Mouse (Mus musculus) layer of hippocampus, adult 8-10 months (tissue): ENCODE measurements around the gene Ppm1j. TPM values are rescaled to one million over a fixed set of nuclear protein-coding genes. Genes with fewer than 3 reads are reported as not detected.
"Not testable (repeated sequence)": the region's sequence is repeated elsewhere in the genome, so short reads cannot be mapped to it uniquely, and the experiment has no call there.

Experiments used
- DNase-seq, 2 experiments: peaks; one replicate each; pipeline ENCODE4 v3.0.0; 2022; ENCODE audit warnings: low spot score in 2 of 2
- total RNA-seq, 4 experiments: library from RNA; stranded (reverse); gene quantifications; 2 replicates each; pipeline ENCODE4 v1.2.4; 2022

The Ppm1j gene
- total RNA-seq, 4 experiments from 2014 or later: 0.35 to 1.4 (median 0.36) TPM; not detected in 1

DNA sequence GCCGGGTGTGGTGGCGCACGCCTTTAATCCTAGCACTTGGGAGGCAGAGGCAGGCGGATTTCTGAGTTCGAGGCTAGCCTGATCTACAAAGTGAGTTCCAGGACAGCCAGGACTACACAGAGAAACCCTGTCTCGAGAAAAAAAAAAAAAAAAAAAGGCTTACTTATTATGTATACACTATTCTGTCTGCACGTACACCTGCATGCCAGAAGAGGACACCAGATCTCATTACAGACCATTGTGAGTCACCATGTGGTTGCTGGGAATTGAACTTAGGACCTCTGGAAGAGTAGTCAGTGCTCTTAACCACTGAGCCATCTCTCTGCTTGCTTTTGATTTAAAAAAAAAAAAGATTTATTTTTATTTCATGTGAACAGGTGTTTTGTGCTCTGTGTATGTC lies 32.4 kb downstream of the Ppm1j start:
- DNase-seq: not testable (repeated sequence)

DNA sequence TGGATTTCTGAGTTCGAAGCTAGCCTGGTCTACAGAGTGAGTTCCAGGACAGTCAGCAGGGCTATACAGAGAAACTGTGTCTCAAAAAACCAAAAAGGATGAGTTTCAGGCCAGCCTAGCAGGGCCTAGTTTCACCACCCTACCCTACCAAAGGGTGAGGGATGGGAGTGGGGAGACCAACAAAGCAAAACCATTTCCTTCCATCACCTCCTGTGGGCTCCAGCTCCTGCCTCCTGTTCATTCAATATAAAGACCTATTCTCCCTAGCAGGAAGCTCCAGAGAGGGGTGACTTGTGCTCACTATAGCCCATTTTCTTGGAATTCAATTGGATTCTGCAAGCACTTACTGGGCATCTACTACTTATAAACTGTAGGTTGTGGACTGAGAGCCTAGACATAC lies 33.9 kb downstream of the Ppm1j start:
- no peak for DNase-seq

DNA sequence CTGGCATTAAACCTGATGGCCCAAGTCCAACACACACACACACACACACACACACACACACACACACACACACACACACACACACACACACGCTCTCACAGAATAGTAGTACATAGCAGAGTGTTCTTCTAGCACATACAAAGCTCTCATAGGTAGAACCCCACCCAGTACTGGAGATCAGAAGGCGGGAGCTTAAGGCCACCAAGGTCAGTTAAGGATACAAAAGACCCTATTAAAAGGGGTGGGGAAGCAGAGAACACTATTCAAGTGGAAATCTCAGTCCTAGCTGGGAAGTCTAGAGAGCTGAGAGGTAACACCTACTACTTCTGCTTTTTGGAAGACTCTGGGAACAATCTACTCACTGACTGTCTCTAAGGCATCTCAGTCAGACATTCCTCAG lies 34.5 kb downstream of the Ppm1j start:
- DNase-seq: no peak

DNA sequence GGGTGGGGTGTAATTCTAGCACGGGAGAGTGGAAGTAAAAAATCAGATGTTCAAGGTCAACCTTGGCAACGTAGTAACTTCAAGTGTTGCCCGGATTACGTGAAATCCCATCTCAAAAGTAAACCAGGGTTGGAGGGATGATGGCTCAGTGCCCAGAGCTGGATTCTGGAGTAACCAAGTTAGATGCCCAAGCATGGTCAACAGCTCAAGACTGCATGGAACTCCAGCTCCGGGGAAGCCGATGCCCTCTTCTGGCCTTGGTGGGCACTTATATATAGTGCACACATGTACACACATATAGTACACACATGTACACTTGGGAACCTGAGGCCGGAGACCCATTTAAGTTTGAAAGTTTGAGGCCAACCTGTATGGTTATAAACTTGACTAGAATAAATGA lies 35.3 kb downstream of the Ppm1j start:
- no peak for DNase-seq

DNA sequence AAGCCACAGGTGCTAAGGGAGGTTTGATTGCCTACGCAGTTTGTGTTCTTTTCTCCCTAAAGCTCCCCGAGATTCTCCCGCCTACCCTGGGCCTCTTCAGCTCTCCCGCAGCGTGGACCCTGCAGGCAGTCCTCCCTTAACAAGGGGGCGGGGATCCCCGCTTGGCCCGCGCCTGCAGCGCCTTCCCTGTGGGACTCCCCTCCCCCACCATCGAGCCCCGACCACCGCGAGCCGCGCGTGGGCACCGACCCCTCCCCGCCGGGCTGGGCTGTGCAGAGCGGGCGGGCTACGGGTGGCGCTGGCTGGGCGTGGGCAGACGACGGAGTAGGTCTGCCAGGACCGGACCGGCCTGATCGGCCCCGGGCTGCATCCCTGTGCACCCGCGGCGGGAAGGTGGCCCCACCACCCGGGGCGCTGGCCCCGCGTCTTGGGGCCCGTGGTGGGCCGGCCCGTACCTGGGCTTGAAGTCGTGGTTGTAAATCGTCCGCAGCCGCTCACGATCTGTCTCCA lies 36.7 kb downstream of the Ppm1j start:
- peak in 1 of 2 experiments; percentile 37 for DNase-seq

DNA sequence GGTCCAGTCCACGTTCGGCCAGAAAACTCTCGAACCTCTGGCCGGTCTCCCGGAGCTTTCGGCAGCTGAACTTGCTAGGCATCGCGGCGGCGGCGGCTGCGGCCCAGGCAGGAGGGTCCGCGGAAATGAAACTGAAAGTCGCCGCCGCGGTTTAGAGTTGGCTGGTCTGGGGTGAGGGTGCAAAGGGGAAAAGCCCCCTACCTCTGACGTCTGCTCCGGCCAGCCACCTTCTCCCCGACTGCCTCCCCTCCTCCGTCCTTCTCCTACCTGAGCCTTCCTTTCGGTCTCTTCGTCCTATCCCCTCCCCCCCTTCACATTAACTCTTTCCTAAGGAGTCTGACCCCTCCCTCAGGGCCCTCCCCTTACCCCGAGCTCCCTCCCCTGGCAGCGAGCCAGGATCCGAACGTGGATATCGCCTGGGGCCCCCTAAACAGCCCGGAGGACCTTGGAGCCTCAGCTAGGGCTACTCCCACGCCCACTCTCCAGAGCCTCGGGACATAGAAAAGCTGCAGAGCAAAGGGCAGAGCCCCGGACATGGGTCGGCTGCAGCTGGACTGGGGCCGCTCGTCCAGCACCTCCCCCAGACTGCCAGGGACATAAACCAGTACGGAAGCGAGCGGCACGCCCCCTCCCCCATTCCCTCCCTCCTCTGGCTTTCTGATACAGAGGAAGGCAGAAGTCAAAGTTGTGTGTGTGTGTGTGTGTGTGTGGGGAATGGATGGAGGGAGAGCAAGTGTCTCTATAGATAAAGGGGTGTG lies 37.3 kb downstream of the Ppm1j start, which contains the start of gene Mov10:
Mov10 (minus strand) TSS at position 573 of the 758 bp plus-strand sequence.
- DNase-seq: peak; percentile 30 to 38

DNA sequence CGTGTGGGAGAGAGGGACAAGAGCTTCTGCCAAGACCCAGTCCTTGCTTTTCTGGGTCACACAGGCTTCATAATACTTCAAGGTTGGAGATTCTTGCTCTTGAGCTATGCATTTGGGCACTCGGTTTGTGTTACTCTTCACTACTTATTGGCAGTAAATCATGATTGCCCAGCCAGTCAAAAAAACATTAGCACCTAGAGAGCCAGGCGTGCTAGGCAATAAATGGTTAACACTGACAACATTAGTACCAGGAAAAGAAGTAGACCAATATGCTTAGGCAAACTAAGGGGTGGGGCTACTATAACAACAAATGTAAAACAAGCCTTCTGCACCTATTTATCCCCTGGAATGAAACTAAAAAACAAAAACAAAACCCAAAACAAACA lies 37.9 kb downstream of the Ppm1j start:
- DNase-seq: no peak

DNA sequence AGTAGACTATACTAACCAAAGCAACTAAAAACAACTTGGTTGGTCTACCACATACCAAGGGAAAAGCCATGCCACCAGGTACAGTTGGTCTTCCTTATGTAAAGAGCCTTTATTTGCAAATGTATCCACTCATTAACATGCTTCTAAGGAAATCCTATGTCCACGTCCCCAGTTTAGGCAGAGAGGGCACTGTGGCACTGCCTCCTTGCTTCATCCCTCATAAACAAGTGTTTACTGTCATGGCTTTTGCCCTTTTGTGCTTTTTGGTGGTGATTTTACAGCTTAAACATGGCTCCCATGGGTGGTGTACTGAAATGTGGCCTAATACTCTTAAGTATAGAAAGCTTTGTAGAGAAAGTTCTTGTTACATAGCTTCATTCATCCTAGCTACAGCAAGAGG lies 39.6 kb downstream of the Ppm1j start:
- DNase-seq: no peak

DNA sequence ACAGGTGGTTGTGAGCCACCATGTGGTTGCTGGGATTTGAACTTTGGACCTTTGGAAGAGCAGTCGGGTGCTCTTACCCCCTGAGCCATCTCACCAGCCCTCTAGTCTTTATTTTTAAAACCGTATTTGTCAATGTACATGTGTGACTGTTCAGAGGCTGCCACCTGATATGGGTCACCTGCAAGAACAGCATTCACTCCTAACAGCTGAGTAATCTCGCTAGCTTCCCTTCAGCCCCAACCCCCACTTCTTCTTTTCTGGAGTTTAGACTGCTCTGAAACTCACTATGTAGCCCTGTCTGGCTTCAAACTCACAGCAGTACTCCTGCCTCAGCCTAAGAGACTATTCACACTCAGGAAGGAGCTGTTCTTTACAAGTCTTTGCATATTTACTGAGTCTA lies 41.6 kb downstream of the Ppm1j start:
- DNase-seq: no peak

Other genes with a start within 250 kb of the Ppm1j start
- 10 to 100 TPM; 26.6 to 32.9 (median 29.3) TPM for gene Slc16a1, start 142.4 kb upstream of the Ppm1j start, total RNA-seq
- under 1 TPM in 2 of 4 experiments, not detected in 2; 0.13 to 0.23 TPM for gene Fam19a3, start 784 bp downstream of the Ppm1j start, total RNA-seq
- 10 to 100 TPM; 19.0 to 40.0 (median 30.6) TPM for gene Rhoc, start 7.3 kb downstream of the Ppm1j start, total RNA-seq
- 10 to 100 TPM; 11.0 to 12.6 (median 11.9) TPM for gene Mov10, start 37.5 kb downstream of the Ppm1j start, total RNA-seq
- gene St7l, start 82.9 kb downstream of the Ppm1j start, total RNA-seq: 10 to 100 TPM; 38.8 to 49.4 (median 40.5) TPM
- 10 to 100 TPM; 33.9 to 44.7 (median 37.0) TPM for gene Capza1, start 83.4 kb downstream of the Ppm1j start, total RNA-seq
- under 1 TPM; 0.41 to 0.58 (median 0.55) TPM for gene Wnt2b, start 180.9 kb downstream of the Ppm1j start, total RNA-seq